Mouse (Mus musculus): Measurements from ENCODE around the gene Fabp3.

DNA sequence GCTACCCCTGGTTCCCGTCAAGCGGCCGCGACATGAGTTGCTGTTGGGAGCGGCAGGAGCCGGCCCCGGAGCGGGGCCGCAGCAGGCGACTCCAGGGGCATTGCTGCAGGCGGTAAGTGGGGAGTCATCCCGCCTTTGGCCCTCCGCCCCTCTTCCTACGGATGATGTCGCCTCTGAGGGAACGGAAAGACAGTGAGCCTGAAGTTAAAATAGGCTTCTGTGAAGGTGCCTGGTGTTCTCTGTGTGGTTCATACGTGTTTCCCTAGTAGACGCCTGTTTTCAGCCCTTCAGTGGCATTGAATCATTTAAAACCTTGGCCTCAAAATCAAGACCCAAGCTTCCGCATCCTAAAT, 51.8 kb downstream of the Fabp3 start:
- TF ChIP-seq POLR2A (IDR thresholded peaks at IDR 0.05; ENCODE audit: control insufficient read depth, extremely low read depth, insufficient read depth, low read length, poor library complexity) (no peak), CTCF (IDR thresholded peaks at IDR 0.05; ENCODE audit: borderline replicate concordance, control insufficient read depth, extremely low read depth, insufficient read depth, low read length, poor library complexity) (no peak)
